Mouse (Mus musculus): Measurements from ENCODE around the gene Glb1. TPM values are rescaled to one million over a fixed set of nuclear protein-coding genes. Genes with fewer than 3 reads are reported as not detected.
"Not testable (repeated sequence)": the region's sequence is repeated elsewhere in the genome, so short reads cannot be mapped to it uniquely, and the experiment has no call there.

Gene Glb1
- polyA plus RNA-seq, 1 experiment from 2014 or later, result 21.4 TPM

- H3K9me3 ChIP-seq, result peaks cover 21% of the 10 kb centered on the region
- H3K4me3 ChIP-seq (replicated peaks), result no peak overlapping the region
- H3K4me1 ChIP-seq, result no peaks in the 10 kb centered on the region
- peaks cover 29% of the 10 kb centered on the region for H3K36me3 ChIP-seq (replicated peaks)
- no peak overlapping the region for H3K9ac ChIP-seq
- no peaks in the 10 kb centered on the region for H3K27me3 ChIP-seq
- WGBS, result 98% methylated on average over 21 of the region's 21 CpGs
- H3K4me2 ChIP-seq, result no peak overlapping the region
- ATAC-seq (ENCODE audit: low FRiP score), result no peak
- H3K27ac ChIP-seq, result no peak overlapping the region
Observed at GRCm38 (mm10) chr9:114512831-114513230, 112.0 kb downstream of the Glb1 start.

- Histone ChIP-seq H3K27ac (no peak within 1 kb of the TSS), H3K4me3 (replicated peaks) (no peak within 1 kb of the TSS), H3K9me3 (peaks cover 21% of the 10 kb centered on the region), H3K27me3 (no peaks in the 10 kb centered on the region), H3K4me2 (no peak within 1 kb of the TSS), H3K4me1 (no peaks in the 10 kb centered on the region), H3K9ac (no peak within 1 kb of the TSS), H3K36me3 (replicated peaks) (peaks cover 27% of the 10 kb centered on the region)
- 88% methylated on average over 11 of the region's 11 CpGs for WGBS
- ATAC-seq (ENCODE audit: low FRiP score), result no peak
Observed at GRCm38 (mm10) chr9:114515364-114515763, 114.5 kb downstream of the Glb1 start, which contains the start of gene C130032M10Rik. TSS of gene C130032M10Rik (plus strand) at chr9:114515697.

DNA sequence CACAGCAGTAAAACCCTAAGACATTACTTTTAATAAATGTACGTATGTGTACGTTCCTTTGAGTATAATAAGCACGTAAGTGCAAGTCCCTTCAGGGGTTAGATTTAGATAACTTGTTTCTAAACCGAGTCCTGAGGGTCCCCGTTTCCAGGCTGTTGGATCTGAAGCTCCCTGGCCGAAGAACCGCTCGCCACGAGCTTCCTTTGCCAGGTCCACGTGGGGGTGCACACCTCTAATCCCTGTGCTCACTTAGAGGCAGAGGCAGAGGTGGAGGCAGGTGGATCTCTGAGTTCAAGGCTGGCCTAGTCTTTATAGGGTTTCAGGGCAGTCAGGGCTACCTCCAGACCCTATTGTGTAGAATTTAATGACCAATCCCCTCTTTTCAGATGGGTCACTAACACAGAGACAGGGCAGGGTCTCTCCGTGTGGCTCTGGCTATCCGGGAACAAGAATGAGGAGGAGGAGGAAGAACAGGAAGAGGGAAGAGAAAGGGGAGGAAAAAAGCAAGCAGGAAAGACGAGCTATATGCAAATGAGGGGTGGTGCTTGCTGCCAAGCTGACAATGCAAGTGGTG, 117.1 kb downstream of the Glb1 start:
- 84% methylated on average over 13 of the region's 13 CpGs for WGBS
- Histone ChIP-seq H3K4me1 (no peaks in the 10 kb centered on the region), H3K4me2 (no peak overlapping the region), H3K27ac (no peak overlapping the region), H3K27me3 (no peaks in the 10 kb centered on the region), H3K36me3 (replicated peaks) (peaks cover 12% of the 10 kb centered on the region), H3K9ac (no peak overlapping the region), H3K4me3 (replicated peaks) (no peak overlapping the region), H3K9me3 (peaks cover 15% of the 10 kb centered on the region)
- no peak for ATAC-seq (ENCODE audit: low FRiP score)

- Histone ChIP-seq H3K4me3 (replicated peaks) (no peak overlapping the region), H3K9ac (no peak overlapping the region), H3K4me1 (no peaks in the 10 kb centered on the region), H3K27me3 (no peaks in the 10 kb centered on the region), H3K4me2 (no peak overlapping the region), H3K36me3 (replicated peaks) (peaks cover 3% of the 10 kb centered on the region), H3K27ac (no peak overlapping the region), H3K9me3 (peaks cover 5% of the 10 kb centered on the region)
- WGBS, result 64% methylated on average over 9 of the region's 9 CpGs
- no peak for ATAC-seq (ENCODE audit: low FRiP score)
Observed at GRCm38 (mm10) chr9:114518812-114519477, 118.1 kb downstream of the Glb1 start.

DNA sequence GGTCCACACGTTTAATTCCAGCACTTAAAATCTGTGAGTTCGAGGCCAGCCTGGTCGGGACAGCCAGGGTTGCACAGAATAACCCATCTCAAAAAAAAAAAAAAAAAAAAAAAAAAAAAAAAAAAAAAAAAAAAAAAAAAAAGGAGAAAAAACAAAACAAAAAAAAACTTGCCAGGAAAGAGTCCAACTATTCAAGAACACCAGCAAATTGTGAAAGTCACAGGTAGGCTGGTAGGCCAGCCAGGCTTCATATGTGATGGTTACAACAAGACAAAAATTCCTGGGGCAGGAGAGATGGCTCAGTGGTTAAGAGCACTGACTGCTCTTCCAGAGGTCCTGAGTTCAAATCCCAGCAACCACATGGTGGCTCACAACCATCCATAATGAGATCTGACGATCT, 119.7 kb downstream of the Glb1 start:
- H3K4me2 ChIP-seq; H3K4me1 ChIP-seq; H3K27ac ChIP-seq; H3K36me3 ChIP-seq (replicated peaks); H3K9me3 ChIP-seq; H3K4me3 ChIP-seq (replicated peaks); H3K9ac ChIP-seq; H3K27me3 ChIP-seq; ATAC-seq (ENCODE audit: low FRiP score): not testable (repeated sequence)
- WGBS, result 83% methylated on average over 4 of the region's 4 CpGs

DNA sequence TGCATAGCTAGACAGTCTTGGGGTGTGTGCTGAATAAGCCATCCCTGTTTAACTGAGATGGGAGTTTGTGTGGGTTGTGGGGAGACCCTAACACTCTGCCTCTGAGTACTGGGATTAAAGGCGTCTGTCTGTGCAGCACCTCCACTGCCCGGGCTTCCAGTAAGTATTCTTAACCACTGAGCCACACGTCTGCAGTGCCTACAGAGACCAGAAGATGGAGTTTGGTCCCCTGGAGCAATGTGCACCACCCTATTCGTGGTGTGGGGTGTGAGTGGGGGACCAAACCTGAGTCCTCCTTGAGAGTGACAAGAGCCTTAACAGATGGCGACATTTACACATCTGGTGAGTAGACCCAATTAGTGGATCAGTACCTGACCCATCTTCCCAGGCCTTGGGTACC, 121.2 kb downstream of the Glb1 start:
- Histone ChIP-seq H3K27me3 (0 out of 2 replicates have a peak, but pooled peaks cover 2% of the 10 kb centered on the region), H3K36me3 (replicated peaks) (no peaks in the 10 kb centered on the region), H3K4me3 (replicated peaks) (no peak overlapping the region), H3K4me2 (no peak overlapping the region), H3K9ac (no peak overlapping the region), H3K9me3 (no peaks in the 10 kb centered on the region), H3K27ac (no peak overlapping the region), H3K4me1 (peaks cover 20% of the 10 kb centered on the region)
- ATAC-seq (ENCODE audit: low FRiP score), result no peak
- WGBS, result 57% methylated on average over 5 of the region's 5 CpGs

- Histone ChIP-seq H3K9ac (no peak overlapping the region), H3K4me1 (peaks cover 23% of the 10 kb centered on the region)
- 89% methylated on average over 9 of the region's 9 CpGs for WGBS
Observed at GRCm38 (mm10) chr9:114522501-114522900, 121.6 kb downstream of the Glb1 start.

More at GRCm38 (mm10) chr9:114522501-114522900, 121.6 kb downstream of the Glb1 start:
- Histone ChIP-seq H3K36me3 (replicated peaks) (no peaks in the 10 kb centered on the region), H3K4me3 (replicated peaks) (no peak overlapping the region), H3K27ac (no peak overlapping the region), H3K9me3 (no peaks in the 10 kb centered on the region), H3K4me2 (no peak overlapping the region), H3K27me3 (0 out of 2 replicates have a peak, but pooled peaks cover 3% of the 10 kb centered on the region)
- ATAC-seq (ENCODE audit: low FRiP score), result no peak

Other genes starting within 250 kb of the Glb1 start
- gene Bcl2a1c, start 70.9 kb upstream of the Glb1 start, polyA plus RNA-seq (2016; fragmentation: Nextera tagmentation; extraction: Ambion mirVana), result not detected in 2 replicates
- gene Crtap, start 10.4 kb upstream of the Glb1 start, polyA plus RNA-seq (2016; fragmentation: Nextera tagmentation; extraction: Ambion mirVana), result 28.3 and 36.8 TPM in 2 replicates
- gene Tmppe, start within 50 bp of the Glb1 start, polyA plus RNA-seq (2016; fragmentation: Nextera tagmentation; extraction: Ambion mirVana), result 8.2 and 8.7 TPM in 2 replicates
- gene Ccr4, start 103.8 kb downstream of the Glb1 start, polyA plus RNA-seq (2016; fragmentation: Nextera tagmentation; extraction: Ambion mirVana), result not detected in 2 replicates
- gene C130032M10Rik, start 114.6 kb downstream of the Glb1 start, polyA plus RNA-seq (2016; fragmentation: Nextera tagmentation; extraction: Ambion mirVana), result not detected in 2 replicates
- gene Trim71, start 163.3 kb downstream of the Glb1 start, polyA plus RNA-seq (2016; fragmentation: Nextera tagmentation; extraction: Ambion mirVana), result 0.36 and 0.52 TPM in 2 replicates
- gene Cnot10, start 239.1 kb downstream of the Glb1 start, polyA plus RNA-seq (2016; fragmentation: Nextera tagmentation; extraction: Ambion mirVana), result 67.9 and 70.6 TPM in 2 replicates